Mouse (Mus musculus) left cerebral cortex, adult 9 months (tissue): ENCODE results near the gene Hist2h3c2.
"Not testable (repeated sequence)": the region's sequence is repeated elsewhere in the genome, so short reads cannot be mapped to it uniquely, and the experiment has no call there.

Experiments
- DNase-seq, 2 experiments: peaks; one replicate each; pipeline ENCODE4 v3.0.0; 2022; ENCODE audit warnings: low spot score in 2 of 2

Gene Hist2h3c2

DNA sequence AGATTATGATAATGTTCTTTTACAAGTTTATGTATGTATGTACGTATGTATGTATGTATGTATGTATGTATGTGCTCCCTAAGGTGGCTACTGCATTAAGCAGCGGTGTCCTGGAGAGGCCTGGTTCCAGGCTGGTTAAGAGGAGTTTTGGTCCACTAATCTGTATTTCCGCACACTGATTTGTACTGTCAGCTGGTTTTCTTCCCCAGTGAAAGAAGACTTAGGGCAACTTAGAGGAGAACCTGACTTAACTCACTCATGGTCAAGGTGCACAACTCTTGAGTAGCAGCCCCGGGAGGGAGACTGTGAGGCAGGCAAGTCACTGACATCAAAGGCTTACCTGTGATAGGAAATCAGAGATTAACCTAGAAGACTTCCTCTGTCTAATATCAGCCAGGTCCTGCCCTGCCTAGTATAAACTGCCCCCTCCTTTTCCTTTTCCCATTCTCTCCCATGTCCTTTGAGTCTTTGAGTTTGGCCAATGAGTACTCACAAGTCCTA lies 2.0 kb downstream of the Hist2h3c2 start:
- DNase-seq = no peak

DNA sequence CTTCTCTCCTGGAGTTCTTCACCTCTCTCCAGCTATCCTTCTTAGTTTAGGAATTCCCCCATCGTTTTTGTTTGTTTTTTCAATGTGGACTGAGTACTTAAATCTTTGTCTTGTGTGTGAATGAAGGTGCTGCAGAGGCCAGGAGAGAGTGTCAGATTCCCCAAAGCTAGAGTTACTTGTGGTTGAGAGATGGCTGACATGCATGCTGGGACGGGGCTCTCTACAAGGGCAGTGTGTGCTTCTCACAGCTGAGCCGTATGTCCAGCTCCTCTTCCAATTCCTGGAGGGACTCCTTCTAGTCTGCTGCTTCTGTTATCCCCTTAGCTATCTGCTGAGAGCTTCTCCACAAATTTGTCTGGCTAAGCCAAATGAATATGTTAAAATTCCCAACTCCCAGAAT lies 3.1 kb downstream of the Hist2h3c2 start:
- DNase-seq = no peak

DNA sequence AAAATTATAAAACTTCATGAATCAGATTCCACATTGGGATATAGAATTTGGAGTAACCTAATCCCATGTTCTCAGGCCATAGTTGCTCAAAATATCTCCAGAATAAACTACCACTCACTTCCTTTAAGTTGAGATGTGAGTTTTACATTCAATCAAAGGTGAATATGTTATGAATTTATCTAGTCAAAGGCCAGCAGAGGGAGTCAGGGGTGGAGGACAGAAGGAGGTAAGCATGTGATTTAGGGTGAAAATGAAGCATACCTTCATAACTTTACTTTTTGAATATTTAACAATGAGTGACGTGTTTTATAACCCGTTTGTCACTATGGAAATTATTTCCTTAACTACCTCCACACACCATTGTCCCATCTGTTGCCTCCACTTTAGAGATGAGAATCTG lies 4.0 kb downstream of the Hist2h3c2 start:
- DNase-seq = no peak

DNA sequence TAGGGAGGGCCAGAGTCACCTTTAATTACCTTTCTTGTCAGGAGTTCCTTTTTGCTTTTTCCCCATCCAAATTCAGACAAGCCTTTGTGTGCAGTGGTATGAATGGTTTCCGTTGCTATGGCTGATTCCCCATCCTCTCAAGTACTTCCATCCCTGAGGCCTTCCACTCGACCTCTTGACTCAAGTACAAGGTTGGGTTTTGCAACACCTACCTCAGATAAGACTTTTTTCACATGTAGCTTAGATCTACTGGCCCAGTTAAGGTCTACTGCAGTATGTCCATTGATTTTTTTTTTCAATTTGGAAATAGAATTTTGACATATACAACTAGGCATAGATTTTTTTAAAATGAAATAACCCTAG lies 7.2 kb downstream of the Hist2h3c2 start:
- no peak for DNase-seq

DNA sequence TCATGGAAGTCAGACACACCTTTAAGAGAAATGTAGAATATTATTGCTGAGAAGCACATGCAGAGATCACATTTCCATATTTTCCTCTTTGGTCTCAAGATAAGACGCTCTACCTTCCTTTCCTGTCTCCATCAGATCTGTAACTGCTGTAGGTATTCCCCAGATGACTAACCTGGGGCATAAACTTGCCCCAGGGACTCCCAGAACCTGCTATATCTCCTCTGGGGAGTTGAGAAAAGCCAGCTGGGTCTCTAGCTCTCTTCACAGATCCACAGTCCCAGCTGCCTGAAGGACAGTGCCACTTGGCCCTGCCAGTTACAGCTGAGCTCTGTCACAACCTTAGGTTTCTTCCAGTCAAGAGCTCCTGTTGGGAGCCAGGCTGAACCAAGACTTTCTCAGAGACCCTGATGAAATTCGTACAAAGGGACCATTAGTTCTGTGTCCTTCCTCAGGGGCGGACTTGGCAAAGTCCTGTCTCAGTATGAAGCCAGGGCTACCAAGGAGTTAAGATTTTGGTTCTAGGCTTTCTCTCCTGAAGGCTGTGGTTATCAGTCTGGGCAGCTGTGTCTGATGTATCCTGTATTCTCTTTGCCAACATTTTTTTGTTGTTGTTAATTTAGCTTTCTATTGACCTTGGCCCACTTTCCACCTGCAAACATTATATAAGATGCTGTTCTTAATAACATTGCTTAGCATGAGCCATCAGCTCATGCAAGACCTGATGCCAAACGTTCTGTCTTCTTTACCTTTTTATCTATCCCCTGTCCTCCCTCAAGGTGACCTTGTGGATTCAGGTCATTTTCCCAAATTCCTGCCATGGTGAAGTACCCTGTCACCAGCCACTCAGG lies 7.8 kb downstream of the Hist2h3c2 start:
- DNase-seq = no peak

DNA sequence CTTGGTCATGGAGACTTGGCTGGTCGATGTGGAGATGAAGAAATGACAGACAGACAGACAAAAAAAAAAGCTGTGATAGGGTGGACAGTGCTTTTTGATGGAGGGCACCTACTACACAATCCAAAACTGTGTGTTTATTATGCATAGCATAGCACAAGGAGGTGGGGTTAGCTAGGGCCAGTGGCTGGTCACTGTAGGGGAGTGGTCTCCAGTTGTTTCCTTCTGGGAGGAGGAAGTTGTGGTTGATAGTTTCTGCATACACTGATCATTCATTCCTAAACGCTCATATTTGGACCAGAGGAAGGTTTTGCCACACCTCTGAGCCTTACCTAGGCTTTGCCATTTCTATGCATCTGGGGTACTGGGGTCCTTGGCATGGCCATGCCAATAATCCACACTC lies 8.5 kb downstream of the Hist2h3c2 start:
- no peak for DNase-seq

DNA sequence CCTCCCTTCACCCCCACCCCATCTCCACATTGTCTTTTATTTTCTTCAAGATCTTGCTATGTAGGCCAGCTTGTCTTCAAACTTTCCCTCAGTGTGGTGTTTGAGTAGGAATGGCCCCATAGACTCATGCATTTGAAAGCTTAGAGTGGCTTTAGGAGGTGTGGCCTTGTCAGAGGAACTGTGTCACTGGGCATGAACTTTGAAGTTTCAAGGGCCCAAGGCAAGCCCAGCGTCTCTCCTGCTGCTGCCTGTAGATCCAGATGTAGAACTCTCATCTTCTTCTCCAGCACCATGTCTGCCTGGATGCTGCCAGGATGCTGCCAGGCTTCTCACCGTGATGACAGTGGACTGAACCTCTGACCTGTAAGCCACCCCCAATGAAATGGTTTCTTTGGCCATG lies 10.1 kb downstream of the Hist2h3c2 start:
- DNase-seq = no peak

DNA sequence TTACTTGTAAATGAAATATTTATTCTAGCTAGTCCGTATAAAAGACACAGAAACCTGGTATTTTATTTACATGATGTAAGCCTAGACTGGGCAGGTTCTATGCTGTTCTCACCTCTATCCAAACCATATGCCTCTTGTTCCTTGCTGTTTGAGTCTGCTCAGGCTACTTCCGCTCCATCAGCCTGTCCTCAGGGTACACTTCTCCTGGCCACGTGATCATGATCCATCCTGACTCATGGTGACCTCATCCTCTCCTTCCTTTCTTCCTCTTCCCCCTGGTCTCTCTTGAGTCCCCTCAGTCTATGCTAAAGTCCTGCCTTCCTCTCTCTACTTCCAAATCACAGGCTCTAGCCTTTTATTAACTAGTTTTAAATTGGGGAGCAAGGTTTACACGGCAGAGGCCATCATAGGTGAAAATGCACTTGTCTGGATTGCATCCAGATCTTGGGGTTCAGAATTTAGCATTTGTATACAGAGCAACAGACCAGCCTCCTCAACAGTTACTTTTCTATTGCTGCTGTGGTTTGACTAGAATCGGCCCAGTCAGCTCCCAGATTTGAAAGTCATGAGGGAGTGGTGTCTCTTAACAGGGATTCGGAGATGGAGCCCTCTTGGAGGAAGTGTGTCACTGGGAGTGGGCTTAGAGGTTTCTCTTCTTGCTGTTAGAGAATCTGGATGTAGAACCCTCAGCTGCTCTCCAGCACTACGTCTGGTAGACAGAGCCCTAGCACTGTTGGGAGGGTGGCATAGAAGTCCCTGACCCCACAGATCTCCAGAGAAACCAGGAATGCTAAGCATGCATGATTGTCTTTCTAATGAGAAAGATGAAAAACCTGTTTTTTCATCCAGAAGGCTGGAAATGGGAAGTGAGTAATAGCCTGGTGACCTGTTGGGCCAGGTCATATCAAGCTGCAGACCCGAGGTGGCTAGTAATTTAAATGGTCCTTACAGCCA lies 12.0 kb downstream of the Hist2h3c2 start:
- no peak for DNase-seq

DNA sequence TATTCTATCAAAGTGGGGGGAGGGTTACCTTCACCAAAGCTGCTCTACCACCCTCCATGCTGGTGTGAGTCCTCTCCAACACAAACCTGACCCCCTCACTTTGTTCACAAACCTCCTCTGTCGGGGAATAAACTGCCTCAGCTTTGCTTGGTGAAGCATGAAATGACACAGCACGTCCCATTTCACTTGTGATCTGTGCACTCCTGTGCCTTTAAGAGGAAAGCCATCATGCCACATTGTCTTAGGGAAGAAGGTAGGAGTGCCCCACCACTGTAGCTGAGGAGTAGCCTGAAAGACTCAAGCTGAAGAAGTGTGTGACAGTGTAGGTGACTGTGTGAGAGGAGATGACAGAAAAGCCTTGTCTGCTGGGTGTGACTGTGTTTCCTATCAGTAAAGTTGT lies 13.5 kb downstream of the Hist2h3c2 start:
- DNase-seq = no peak

DNA sequence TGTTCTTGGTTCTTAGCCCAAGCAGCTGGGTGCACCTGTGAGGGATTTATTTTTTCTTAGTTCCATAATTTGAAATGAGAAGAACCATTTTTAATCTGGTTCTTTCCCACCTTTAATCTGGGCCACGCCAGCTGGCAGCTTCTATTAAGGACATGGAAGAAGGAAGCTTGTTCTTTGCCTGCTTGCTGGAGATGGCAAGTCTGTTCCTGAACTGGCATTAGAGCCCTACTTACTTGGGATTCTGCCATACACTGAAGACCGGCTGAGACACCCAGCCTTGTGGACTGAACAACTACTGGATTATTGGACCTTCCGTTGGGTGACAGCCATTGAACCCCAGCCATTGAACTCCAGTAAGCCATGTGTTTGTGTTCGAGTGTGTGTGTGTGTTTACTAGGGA lies 16.2 kb downstream of the Hist2h3c2 start:
- DNase-seq = no peak

DNA sequence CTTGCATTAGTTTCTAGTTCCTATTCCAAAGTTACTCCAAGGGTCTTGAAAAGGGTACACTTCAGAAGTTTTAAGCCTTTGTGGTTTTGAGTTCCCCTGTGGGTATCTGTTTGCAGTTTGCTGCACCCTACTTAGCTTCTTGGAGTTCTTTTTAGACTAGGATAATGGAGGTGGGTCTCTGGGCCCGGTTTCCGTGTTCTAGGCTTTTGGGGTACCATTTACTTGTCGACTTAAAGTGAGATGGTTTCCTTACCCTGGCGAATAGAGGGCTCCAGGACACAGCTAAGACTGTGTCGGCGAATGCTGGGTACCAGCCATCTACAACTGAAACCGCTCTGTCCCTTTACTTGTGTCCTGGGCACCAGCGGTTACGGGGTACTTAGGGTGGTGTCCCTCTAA lies 17.3 kb downstream of the Hist2h3c2 start:
- no peak for DNase-seq

DNA sequence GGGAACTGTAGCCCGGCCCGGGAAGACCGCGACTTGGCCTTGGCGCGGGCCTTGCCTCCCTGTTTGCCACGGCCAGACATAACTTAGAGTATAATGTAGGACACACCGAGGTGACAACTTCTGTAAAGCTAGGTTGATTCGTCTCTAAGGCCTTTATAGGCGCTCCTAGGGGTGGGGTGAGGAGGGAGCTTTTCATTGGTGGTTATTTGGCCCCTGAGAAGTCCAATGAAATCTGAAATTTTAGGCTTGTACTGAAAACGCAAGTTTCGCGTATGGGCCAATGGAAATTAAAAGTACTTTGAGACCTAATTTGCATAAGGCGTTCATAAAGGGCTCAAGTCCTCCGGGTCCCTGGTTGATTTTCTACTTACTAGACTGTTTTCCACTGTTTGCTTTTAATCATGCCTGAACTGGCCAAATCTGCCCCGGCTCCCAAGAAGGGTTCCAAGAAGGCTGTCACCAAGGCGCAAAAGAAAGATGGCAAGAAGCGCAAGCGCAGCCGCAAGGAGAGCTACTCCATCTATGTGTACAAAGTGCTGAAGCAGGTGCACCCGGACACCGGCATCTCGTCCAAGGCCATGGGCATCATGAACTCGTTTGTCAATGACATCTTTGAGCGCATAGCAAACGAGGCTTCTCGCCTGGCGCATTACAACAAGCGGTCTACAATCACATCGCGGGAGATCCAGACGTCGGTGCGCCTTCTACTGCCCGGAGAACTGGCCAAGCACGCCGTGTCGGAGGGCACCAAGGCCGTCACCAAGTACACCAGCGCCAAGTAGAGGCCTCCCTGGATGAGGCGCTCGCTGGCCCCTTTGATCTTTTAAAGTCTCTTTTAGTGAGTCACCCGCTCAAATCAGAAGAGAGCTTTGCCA lies 17.9 kb downstream of the Hist2h3c2 start, which contains the start of the genes Hist2h2ac and Hist2h2be:
Gene Hist2h2ac (minus strand): TSS at position 116 of the 875 bp plus-strand sequence.
Gene Hist2h2be (plus strand): TSS at position 355 of the 875 bp plus-strand sequence.
- DNase-seq = peak; percentile 89 to 94

DNA sequence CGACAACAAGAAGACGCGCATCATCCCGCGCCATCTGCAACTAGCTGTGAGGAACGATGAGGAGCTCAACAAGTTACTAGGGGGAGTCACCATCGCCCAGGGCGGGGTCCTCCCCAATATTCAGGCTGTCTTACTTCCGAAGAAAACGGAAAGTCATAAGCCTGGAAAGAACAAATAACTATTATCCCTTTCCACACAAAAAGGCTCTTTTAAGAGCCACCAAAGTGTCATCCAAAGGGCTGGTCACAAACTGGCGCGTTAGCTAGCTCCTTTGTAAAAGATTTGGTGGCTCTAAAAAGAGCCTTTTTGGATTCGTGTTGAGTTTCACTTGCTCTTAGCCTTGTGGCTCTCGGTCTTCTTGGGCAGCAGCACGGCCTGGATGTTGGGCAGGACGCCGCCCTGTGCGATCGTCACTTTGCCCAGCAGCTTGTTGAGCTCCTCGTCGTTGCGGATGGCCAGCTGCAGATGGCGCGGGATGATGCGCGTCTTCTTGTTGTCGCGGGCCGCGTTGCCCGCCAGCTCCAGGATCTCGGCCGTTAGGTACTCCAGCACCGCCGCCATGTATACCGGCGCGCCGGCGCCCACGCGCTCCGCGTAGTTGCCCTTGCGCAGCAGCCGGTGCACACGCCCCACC lies 18.7 kb downstream of the Hist2h3c2 start:
- DNase-seq = not testable (repeated sequence)

DNA sequence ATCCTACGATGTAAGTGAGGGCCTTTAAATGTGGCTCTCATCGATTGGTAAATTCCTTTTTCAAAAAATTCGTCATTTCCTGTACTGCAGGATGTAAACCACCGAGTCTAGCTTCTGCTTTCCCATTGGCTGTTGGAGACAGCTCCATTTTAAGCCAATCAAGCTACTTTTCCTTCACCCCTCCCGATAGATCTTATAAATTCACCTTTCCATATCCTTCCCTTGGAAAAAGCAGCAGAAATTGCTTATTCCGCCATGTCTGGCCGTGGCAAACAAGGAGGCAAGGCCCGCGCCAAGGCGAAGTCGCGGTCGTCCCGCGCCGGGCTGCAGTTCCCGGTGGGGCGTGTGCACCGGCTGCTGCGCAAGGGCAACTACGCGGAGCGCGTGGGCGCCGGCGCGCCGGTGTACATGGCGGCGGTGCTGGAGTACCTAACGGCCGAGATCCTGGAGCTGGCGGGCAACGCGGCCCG lies 19.2 kb downstream of the Hist2h3c2 start, which contains the start of the genes Bola1 and Hist2h2ab:
Gene Bola1 (minus strand): TSS at position 49 of the 470 bp plus-strand sequence.
Gene Hist2h2ab (plus strand): TSS at position 205 of the 470 bp plus-strand sequence.
- peak; percentile 83 to 87 for DNase-seq

DNA sequence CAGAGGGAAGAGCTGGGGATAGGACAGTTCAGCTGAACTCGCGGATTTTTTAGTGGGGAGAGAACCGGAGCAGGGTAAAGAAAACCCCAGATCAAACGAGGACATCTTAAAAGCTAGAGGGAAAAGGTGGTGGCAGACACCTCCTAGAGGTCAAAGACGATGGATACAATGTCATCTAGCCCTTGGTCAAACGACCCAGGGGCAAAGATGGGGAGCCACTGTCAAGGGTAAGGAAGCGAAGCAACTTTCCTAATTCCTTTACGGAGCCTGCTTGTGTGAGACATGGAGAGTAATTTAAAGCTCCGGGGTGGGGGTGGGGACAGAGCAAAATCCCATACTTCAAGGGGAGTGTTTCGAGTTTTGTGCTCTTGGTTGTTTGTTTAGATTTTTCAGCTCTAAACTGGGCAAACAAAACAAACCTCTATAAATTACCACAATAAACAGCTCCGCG lies 19.7 kb downstream of the Hist2h3c2 start:
- DNase-seq = peak in 1 of 2 experiments; percentile 45

DNA sequence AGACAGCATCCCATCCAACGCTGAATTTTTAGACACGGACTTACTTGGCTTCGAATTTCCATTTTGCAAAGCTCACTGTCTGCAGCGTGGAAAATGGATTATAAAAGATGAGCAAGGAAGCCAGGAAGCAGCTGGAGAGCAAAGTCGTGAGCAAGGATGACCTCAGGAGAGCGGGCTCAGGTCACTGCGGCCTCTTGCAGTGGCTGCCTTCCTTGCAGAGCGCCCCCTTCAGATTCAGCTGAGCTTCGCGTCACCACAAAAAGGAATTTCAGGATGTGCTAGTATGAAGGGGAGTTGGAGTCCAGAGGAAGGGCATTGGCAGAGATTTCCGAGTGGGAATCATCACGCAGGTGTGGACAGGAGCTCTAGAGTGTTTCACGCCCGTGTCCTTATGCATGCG lies 29.7 kb downstream of the Hist2h3c2 start:
- no peak for DNase-seq

DNA sequence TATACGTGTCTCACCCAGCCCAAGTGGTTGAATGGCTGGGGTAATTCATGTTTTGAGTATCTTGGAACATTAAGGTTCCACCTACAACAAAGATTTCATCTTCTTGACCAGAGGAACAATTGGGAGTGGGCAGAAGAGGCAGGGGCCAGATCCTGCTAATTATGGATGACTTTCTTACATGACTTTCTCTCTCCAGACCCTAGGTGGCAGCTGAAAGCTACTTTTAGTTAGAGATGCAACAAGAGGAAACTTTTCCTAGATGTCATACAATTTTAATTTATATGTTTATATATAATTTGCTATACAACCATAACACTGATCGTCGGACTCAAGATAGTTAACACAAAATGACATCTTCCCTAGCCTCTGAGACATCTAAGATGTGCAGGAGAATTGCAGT lies 31.1 kb downstream of the Hist2h3c2 start:
- no peak for DNase-seq

DNA sequence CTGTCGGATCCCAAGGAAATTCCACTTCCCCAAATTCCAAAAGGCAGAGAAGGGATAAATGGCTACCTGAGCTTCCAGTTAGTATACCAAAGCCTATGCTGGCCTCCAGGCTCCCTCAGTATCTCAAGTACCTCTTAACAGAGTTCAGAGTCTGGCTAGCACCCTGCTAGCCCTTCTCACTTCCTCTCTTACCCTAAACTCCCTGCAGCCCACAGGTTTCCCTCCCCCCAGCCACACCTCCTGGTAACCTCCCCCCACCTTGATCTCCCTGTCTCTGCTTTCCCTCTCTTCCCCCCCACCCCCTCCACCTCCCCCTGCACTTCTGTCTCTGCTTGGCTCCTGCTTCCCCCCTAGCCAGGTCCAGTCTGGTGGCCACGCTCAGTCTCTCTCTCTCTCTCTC lies 39.2 kb downstream of the Hist2h3c2 start:
- no peak for DNase-seq

DNA sequence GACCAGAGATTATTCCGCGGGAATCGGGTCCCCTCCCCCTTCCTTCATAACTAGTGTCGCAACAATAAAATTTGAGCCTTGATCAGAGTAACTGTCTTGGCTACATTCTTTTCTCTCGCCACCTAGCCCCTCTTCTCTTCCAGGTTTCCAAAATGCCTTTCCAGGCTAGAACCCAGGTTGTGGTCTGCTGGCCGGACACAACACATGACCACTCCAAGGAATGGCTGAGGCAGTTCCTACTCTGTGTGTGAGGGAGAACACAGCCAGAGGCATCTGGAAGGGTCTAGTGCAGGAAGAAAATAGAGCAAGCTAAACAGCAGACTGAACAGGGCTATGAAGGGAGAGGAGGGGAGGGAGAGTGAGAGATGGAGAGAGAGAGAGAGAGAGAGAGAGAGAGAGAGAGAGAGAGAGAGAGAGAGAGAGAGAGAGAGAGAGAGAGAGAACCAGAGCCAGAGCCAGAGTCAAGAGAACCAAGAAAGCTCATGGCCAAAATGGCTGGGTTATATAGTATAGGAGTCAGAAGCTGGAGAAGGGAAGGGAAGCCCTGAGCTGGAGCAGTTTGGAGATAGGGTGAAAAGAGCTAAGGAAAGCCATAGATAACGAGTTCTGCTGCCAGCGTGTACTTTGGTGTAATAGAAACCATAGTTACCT lies 40.2 kb downstream of the Hist2h3c2 start:
- not testable (repeated sequence) for DNase-seq

DNA sequence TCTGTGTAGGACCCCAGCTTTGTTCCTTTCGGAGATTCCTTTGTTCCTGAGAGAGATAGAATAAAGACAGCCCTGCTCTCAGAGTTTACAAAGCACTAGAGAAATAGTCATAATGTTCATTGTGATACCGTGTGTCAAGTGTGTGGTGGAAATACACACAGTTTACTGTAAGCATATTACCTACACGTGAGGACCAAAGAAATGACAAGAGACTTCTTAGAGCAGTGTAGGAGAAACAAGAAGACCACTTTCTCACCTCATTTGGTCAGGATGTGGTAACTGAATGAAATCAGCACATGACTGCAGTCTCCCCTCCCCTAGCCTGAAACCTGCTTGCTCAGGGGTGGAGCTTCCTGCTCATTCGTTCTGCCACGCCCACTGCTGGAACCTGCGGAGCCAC lies 40.7 kb downstream of the Hist2h3c2 start:
- DNase-seq = no peak
